Mouse (Mus musculus): ENCODE results near the gene St14.
"Not testable (repeated sequence)": the region's sequence is repeated elsewhere in the genome, so short reads cannot be mapped to it uniquely, and the experiment has no call there.

St14 gene

GRCm38 (mm10) chr9:31131205-31131968, at the start of gene St14:
TSS of gene St14 (minus strand) at chr9:31131853.
- DNase-seq (ENCODE audit: low spot score): no peak

GRCm38 (mm10) chr9:31177692-31178091, 46.0 kb upstream of the St14 start:
- no peak for DNase-seq (ENCODE audit: low spot score)

- DNase-seq (ENCODE audit: low spot score): peak; percentile 85
Observed at GRCm38 (mm10) chr9:31176379-31177130, 44.9 kb upstream of the St14 start.

GRCm38 (mm10) chr9:31175978-31176377, 44.3 kb upstream of the St14 start:
- DNase-seq (ENCODE audit: low spot score): peak; percentile 27

GRCm38 (mm10) chr9:31175346-31175745, 43.7 kb upstream of the St14 start:
- no peak for DNase-seq (ENCODE audit: low spot score)

GRCm38 (mm10) chr9:31168356-31169093, 36.9 kb upstream of the St14 start:
- DNase-seq (ENCODE audit: low spot score): no peak

GRCm38 (mm10) chr9:31167305-31167704, 35.7 kb upstream of the St14 start:
- DNase-seq (ENCODE audit: low spot score): no peak

- not testable (repeated sequence) for DNase-seq (ENCODE audit: low spot score)
Observed at GRCm38 (mm10) chr9:31165505-31165904, 33.9 kb upstream of the St14 start.

GRCm38 (mm10) chr9:31163327-31163726, 31.7 kb upstream of the St14 start:
- DNase-seq (ENCODE audit: low spot score): no peak

GRCm38 (mm10) chr9:31162911-31163310, 31.3 kb upstream of the St14 start:
- DNase-seq (ENCODE audit: low spot score): no peak

- DNase-seq (ENCODE audit: low spot score): no peak
Observed at GRCm38 (mm10) chr9:31159910-31160309, 28.3 kb upstream of the St14 start.

GRCm38 (mm10) chr9:31156594-31156993, 24.9 kb upstream of the St14 start:
- DNase-seq (ENCODE audit: low spot score): no peak

- no peak for DNase-seq (ENCODE audit: low spot score)
Observed at GRCm38 (mm10) chr9:31151050-31151449, 19.4 kb upstream of the St14 start.

GRCm38 (mm10) chr9:31148135-31148534, 16.5 kb upstream of the St14 start:
- no peak for DNase-seq (ENCODE audit: low spot score)

- DNase-seq (ENCODE audit: low spot score): no peak
Observed at GRCm38 (mm10) chr9:31145272-31145925, 13.7 kb upstream of the St14 start.

- DNase-seq (ENCODE audit: low spot score): no peak
Observed at GRCm38 (mm10) chr9:31142924-31143323, 11.3 kb upstream of the St14 start.

- no peak for DNase-seq (ENCODE audit: low spot score)
Observed at GRCm38 (mm10) chr9:31133131-31133530, 1.5 kb upstream of the St14 start.

GRCm38 (mm10) chr9:31130357-31131204, 1.1 kb downstream of the St14 start:
- DNase-seq (ENCODE audit: low spot score): no peak

- no peak for DNase-seq (ENCODE audit: low spot score)
Observed at GRCm38 (mm10) chr9:31129956-31130355, 1.7 kb downstream of the St14 start.

GRCm38 (mm10) chr9:31127876-31128465, 3.7 kb downstream of the St14 start:
- DNase-seq (ENCODE audit: low spot score): no peak

GRCm38 (mm10) chr9:31126079-31126478, 5.6 kb downstream of the St14 start:
- DNase-seq (ENCODE audit: low spot score): no peak

Measured in left cerebral cortex, adult 11 months (tissue).